ENCODE assay signal across 9 mouse cellular contexts in the genomic region with DNA sequence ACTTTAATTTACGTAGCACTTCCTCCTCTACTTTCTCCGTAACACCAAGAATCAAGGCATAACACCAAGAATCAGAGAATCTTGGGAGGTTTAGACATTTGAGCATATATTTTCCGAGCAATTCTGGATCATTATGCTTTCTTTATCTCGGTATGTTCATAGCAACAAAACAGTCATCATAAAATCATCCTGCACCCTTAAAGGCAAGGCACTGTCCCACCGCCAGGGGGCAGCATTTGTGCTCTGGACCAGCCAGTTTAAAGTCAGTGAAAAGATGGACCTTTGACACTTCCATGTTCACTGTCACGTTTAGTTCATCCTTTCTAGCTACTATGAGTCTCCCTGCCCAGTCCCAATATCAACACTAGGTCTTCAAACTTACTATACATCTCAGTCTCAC.
DNase-seq lines count a peak whose midpoint lies in the region; ATAC-seq and TF ChIP-seq lines count a peak whose summit lies in the region.
"Had no signal": no experiment of that assay in that cellular context is flagged by ENCODE, and none has a peak within 500 bp of the region (broad histone marks: within the 10 kb centered on the region; RNA-seq: fewer than 3 reads in every experiment).

No protein-coding gene starts in this region.

- no peaks in the 10 kb centered on the region for H3K79me2 ChIP-seq in heart, adult 2 months (replicated peaks; ENCODE audit: control insufficient read depth, insufficient read depth, low read length)

- H3K4me1 ChIP-seq in heart, adult 2 months (ENCODE audit: control insufficient read depth, insufficient read depth, low read length): no peaks in the 10 kb centered on the region; the same call in 1 of the 2 replicates
- no peaks in the 10 kb centered on the region for H3K4me1 ChIP-seq in spleen, adult 2 months (ENCODE audit: control insufficient read depth, insufficient read depth, insufficient read length)
- no peaks in the 10 kb centered on the region for H3K4me1 ChIP-seq in embryonic facial prominence, embryonic 10.5 days
- H3K4me1 ChIP-seq in forebrain, embryonic 11.5 days (replicated peaks; ENCODE audit: control insufficient read depth, insufficient read depth, low read length): no peaks in the 10 kb centered on the region
- no peaks in the 10 kb centered on the region for H3K4me1 ChIP-seq in midbrain, embryonic 13.5 days (replicated peaks)
- H3K4me1 ChIP-seq: neural tube, embryonic 12.5 days had no signal

- H3K9ac ChIP-seq in heart, adult 2 months (ENCODE audit: low read depth, low read length): no peak overlapping the region
- H3K9ac ChIP-seq in forebrain, embryonic 11.5 days (ENCODE audit: low read length): no peak overlapping the region
- no peak overlapping the region for H3K9ac ChIP-seq in midbrain, embryonic 13.5 days (replicated peaks)
- H3K9ac ChIP-seq: neural tube, embryonic 12.5 days had no signal

- no peak overlapping the region for H3K27ac ChIP-seq in heart, adult 2 months
- no peak overlapping the region for H3K27ac ChIP-seq in spleen, adult 2 months (ENCODE audit: insufficient read depth, low read length)
- H3K27ac ChIP-seq in embryonic facial prominence, embryonic 10.5 days (replicated peaks): no peak overlapping the region
- H3K27ac ChIP-seq in forebrain, embryonic 11.5 days (ENCODE audit: low read depth, low read length): no peak overlapping the region
- no peak overlapping the region for H3K27ac ChIP-seq in midbrain, embryonic 13.5 days
- H3K27ac ChIP-seq: neural tube, embryonic 12.5 days had no signal

- H3K9me3 ChIP-seq in embryonic facial prominence, embryonic 10.5 days: no peaks in the 10 kb centered on the region
- H3K9me3 ChIP-seq in forebrain, embryonic 11.5 days (ENCODE audit: control insufficient read depth, low read length): no peaks in the 10 kb centered on the region
- no peaks in the 10 kb centered on the region for H3K9me3 ChIP-seq in midbrain, embryonic 13.5 days
- H3K9me3 ChIP-seq: neural tube, embryonic 12.5 days had no signal

- no peak overlapping the region for H3K4me3 ChIP-seq in heart, adult 2 months
- H3K4me3 ChIP-seq in spleen, adult 2 months (ENCODE audit: extremely low read depth, insufficient read depth, insufficient read length): no peak overlapping the region
- no peak overlapping the region for H3K4me3 ChIP-seq in embryonic facial prominence, embryonic 10.5 days
- no peak overlapping the region for H3K4me3 ChIP-seq in forebrain, embryonic 11.5 days (ENCODE audit: low read depth, low read length)
- no peak overlapping the region for H3K4me3 ChIP-seq in midbrain, embryonic 13.5 days (replicated peaks)
- H3K4me3 ChIP-seq: neural tube, embryonic 12.5 days had no signal

- WGBS in heart, adult 2 months: 61% methylated on average over 6 of the region's 6 CpGs
- WGBS in spleen, adult 2 months: 61% methylated on average over 6 of the region's 6 CpGs
- 60% methylated on average over 6 of the region's 6 CpGs for WGBS in embryonic facial prominence, embryonic 10.5 days
- WGBS in forebrain, embryonic 11.5 days: 63% methylated on average over 6 of the region's 6 CpGs
- 66% methylated on average over 6 of the region's 6 CpGs for WGBS in midbrain, embryonic 13.5 days

- H3K36me3 ChIP-seq in heart, adult 2 months (ENCODE audit: control insufficient read depth, insufficient read depth, low read length): no peaks in the 10 kb centered on the region
- no peaks in the 10 kb centered on the region for H3K36me3 ChIP-seq in spleen, adult 2 months (ENCODE audit: control insufficient read depth, insufficient read depth, low read length)
- H3K36me3 ChIP-seq in embryonic facial prominence, embryonic 10.5 days (replicated peaks): no peaks in the 10 kb centered on the region
- H3K36me3 ChIP-seq in forebrain, embryonic 11.5 days (ENCODE audit: control insufficient read depth, insufficient read depth, low read length): no peaks in the 10 kb centered on the region
- no peaks in the 10 kb centered on the region for H3K36me3 ChIP-seq in midbrain, embryonic 13.5 days
- H3K36me3 ChIP-seq: neural tube, embryonic 12.5 days had no signal

- peak; percentile 79 for TF ChIP-seq CTCF in heart, adult 2 months (IDR thresholded peaks at IDR 0.05)
- TF ChIP-seq CTCF in spleen, adult 2 months (IDR thresholded peaks at IDR 0.05; ENCODE audit: extremely low read depth, insufficient read depth, insufficient read length, insufficient replicate concordance): peak; percentile 62; the same call in 1 of the 2 replicates

- TF ChIP-seq POLR2A in heart, adult 2 months (IDR thresholded peaks at IDR 0.05; ENCODE audit: insufficient read depth, low read depth, low read length): no peak
- TF ChIP-seq POLR2A in spleen, adult 2 months (IDR thresholded peaks at IDR 0.05; ENCODE audit: low read depth, low read length): no peak

- no peak overlapping the region for H3K4me2 ChIP-seq in forebrain, embryonic 11.5 days (ENCODE audit: low read depth, low read length, severe bottlenecking)
- no peak overlapping the region for H3K4me2 ChIP-seq in midbrain, embryonic 13.5 days (replicated peaks)
- H3K4me2 ChIP-seq: neural tube, embryonic 12.5 days had no signal

- no peaks in the 10 kb centered on the region for H3K27me3 ChIP-seq in heart, adult 2 months (ENCODE audit: control insufficient read depth, insufficient read depth, low read length)
- no peaks in the 10 kb centered on the region for H3K27me3 ChIP-seq in spleen, adult 2 months (ENCODE audit: control insufficient read depth, insufficient read depth, low read length)
- no peaks in the 10 kb centered on the region for H3K27me3 ChIP-seq in embryonic facial prominence, embryonic 10.5 days (replicated peaks; ENCODE audit: low read depth, poor library complexity, severe bottlenecking)
- no peaks in the 10 kb centered on the region for H3K27me3 ChIP-seq in forebrain, embryonic 11.5 days (ENCODE audit: control insufficient read depth, insufficient read depth, low read length)
- no peaks in the 10 kb centered on the region for H3K27me3 ChIP-seq in midbrain, embryonic 13.5 days
- H3K27me3 ChIP-seq: neural tube, embryonic 12.5 days had no signal

- ATAC-seq in forebrain, embryonic 11.5 days (replicated peaks; ENCODE audit: low FRiP score): no peak
- no peak for ATAC-seq in midbrain, embryonic 13.5 days

- DNase-seq in heart, adult 2 months: peak in 1 of 2 experiments; percentile 34
- DNase-seq in heart, adult 9 months (ENCODE audit: low spot score in 2 of 2): no peak
- peak in 1 of 2 experiments; percentile 19 for DNase-seq in spleen, adult 2 months (ENCODE audit: low read depth in 1 of 2, low spot score in 2 of 2)
- DNase-seq in spleen, postnatal 14 days (ENCODE audit: low spot score in 2 of 2): no peak
- peak; percentile 38 for DNase-seq in embryonic facial prominence, embryonic 10.5 days (ENCODE audit: low spot score)
- peak; percentile 66 for DNase-seq in testis, postnatal 10 days (ENCODE audit: low spot score)
- no peak for DNase-seq in forebrain, embryonic 11.5 days (ENCODE audit: low spot score)

- no peak for TF ChIP-seq EP300 in heart, adult 2 months (IDR thresholded peaks at IDR 0.05; ENCODE audit: insufficient read depth, low read depth, low read length)

- intact Hi-C loops in heart, adult 2 months (cut with DNase I): loop anchor here (1.0 kb wide), 1 partner anchor 65 kb away; no protein-coding TSS in a partner anchor

Comparison
In these comparisons a context has a peak if more than half of its experiments do, and no peak if none do; other contexts are left out.
1. DNase-seq: peak in embryonic facial prominence, embryonic 10.5 days (single experiment) and testis, postnatal 10 days (single experiment); none in heart, adult 9 months (0 of 2), spleen, postnatal 14 days (0 of 2) and forebrain, embryonic 11.5 days (single experiment).